Mouse (Mus musculus): Measurements from ENCODE around the gene Tas2r119. TPM values are rescaled to one million over a fixed set of nuclear protein-coding genes. Genes with fewer than 3 reads are reported as not detected.

Tas2r119 gene
- polyA plus RNA-seq, 2 experiments, result not detected

GRCm38 (mm10) chr15:32190436-32190835 lies 13.3 kb downstream of the Tas2r119 start:
- DNase-seq (ENCODE audit: low read depth in 3 of 3, low spot score in 3 of 3), result no peak
- H3K9ac ChIP-seq (replicated peaks), result no peak overlapping the region
- ATAC-seq (ENCODE audit: insufficient read depth), result no peak

GRCm38 (mm10) chr15:32192948-32193347 lies 15.9 kb downstream of the Tas2r119 start:
- DNase-seq (ENCODE audit: low read depth in 3 of 3, low spot score in 3 of 3) (no peak), ATAC-seq (ENCODE audit: insufficient read depth) (no peak)
- no peak overlapping the region for H3K9ac ChIP-seq (replicated peaks)
- H3K4me2 ChIP-seq (ENCODE audit: low read depth), result no peak overlapping the region
- no peaks in the 10 kb centered on the region for H3K27me3 ChIP-seq (ENCODE audit: control insufficient read depth, insufficient read depth, low read length)
- H3K27ac ChIP-seq, result no peak overlapping the region
- no peaks in the 10 kb centered on the region for H3K9me3 ChIP-seq (ENCODE audit: control insufficient read depth, low read length)
- no peaks in the 10 kb centered on the region for H3K36me3 ChIP-seq (replicated peaks; ENCODE audit: control insufficient read depth, insufficient read depth, low read depth)
- no peaks in the 10 kb centered on the region for H3K4me1 ChIP-seq (replicated peaks; ENCODE audit: control insufficient read depth in 2 of 2, insufficient read depth in 2 of 2, low read length in 1 of 2)
- WGBS (ENCODE audit: insufficient replicate concordance), result 50% methylated on average over 1 of the region's 1 CpGs
- TF ChIP-seq EP300 (IDR thresholded peaks at IDR 0.05; ENCODE audit: low read depth) (no peak), CTCF (IDR thresholded peaks at IDR 0.05; ENCODE audit: low read depth) (no peak)
- H3K4me3 ChIP-seq (ENCODE audit: insufficient read depth in 1 of 2, low read depth in 2 of 2, low read length in 2 of 2), result no peak overlapping the region

More at GRCm38 (mm10) chr15:32190436-32190835, 13.3 kb downstream of the Tas2r119 start:
- TF ChIP-seq EP300 (IDR thresholded peaks at IDR 0.05; ENCODE audit: low read depth), result no peak
- TF ChIP-seq CTCF (IDR thresholded peaks at IDR 0.05; ENCODE audit: low read depth), result no peak
- 45% methylated on average over 6 of the region's 6 CpGs for WGBS (ENCODE audit: insufficient replicate concordance)
- no peak overlapping the region for H3K4me3 ChIP-seq (ENCODE audit: insufficient read depth in 1 of 2, low read depth in 2 of 2, low read length in 2 of 2)
- no peak overlapping the region for H3K4me2 ChIP-seq (ENCODE audit: low read depth)
- no peaks in the 10 kb centered on the region for H3K9me3 ChIP-seq (ENCODE audit: control insufficient read depth, low read length)
- H3K4me1 ChIP-seq (replicated peaks; ENCODE audit: control insufficient read depth in 2 of 2, insufficient read depth in 2 of 2, low read length in 1 of 2), result no peaks in the 10 kb centered on the region
- no peak overlapping the region for H3K27ac ChIP-seq
- no peaks in the 10 kb centered on the region for H3K36me3 ChIP-seq (replicated peaks; ENCODE audit: control insufficient read depth, insufficient read depth, low read depth)
- no peaks in the 10 kb centered on the region for H3K27me3 ChIP-seq (ENCODE audit: control insufficient read depth, insufficient read depth, low read length)

- Histone ChIP-seq H3K27ac (no peak overlapping the region), H3K4me3 (ENCODE audit: insufficient read depth in 1 of 2, low read depth in 2 of 2, low read length in 2 of 2) (no peak overlapping the region), H3K36me3 (replicated peaks; ENCODE audit: control insufficient read depth, insufficient read depth, low read depth) (no peaks in the 10 kb centered on the region), H3K27me3 (ENCODE audit: control insufficient read depth, insufficient read depth, low read length) (no peaks in the 10 kb centered on the region), H3K9me3 (ENCODE audit: control insufficient read depth, low read length) (no peaks in the 10 kb centered on the region), H3K9ac (replicated peaks) (no peak overlapping the region), H3K4me1 (replicated peaks; ENCODE audit: control insufficient read depth in 2 of 2, insufficient read depth in 2 of 2, low read length in 1 of 2) (no peaks in the 10 kb centered on the region), H3K4me2 (ENCODE audit: low read depth) (no peak overlapping the region)
- WGBS (ENCODE audit: insufficient replicate concordance), result 75% methylated on average over 9 of the region's 9 CpGs
- DNase-seq (ENCODE audit: low read depth in 3 of 3, low spot score in 3 of 3) (no peak), ATAC-seq (ENCODE audit: insufficient read depth) (no peak)
- TF ChIP-seq EP300 (IDR thresholded peaks at IDR 0.05; ENCODE audit: low read depth) (no peak), CTCF (IDR thresholded peaks at IDR 0.05; ENCODE audit: low read depth) (no peak)
Measured at GRCm38 (mm10) chr15:32198076-32198475, 21.0 kb downstream of the Tas2r119 start.

- H3K36me3 ChIP-seq (replicated peaks; ENCODE audit: control insufficient read depth, insufficient read depth, low read depth), result no peaks in the 10 kb centered on the region
- 56% methylated on average over 5 of the region's 5 CpGs for WGBS (ENCODE audit: insufficient replicate concordance)
- H3K27ac ChIP-seq, result no peak overlapping the region
- H3K4me2 ChIP-seq (ENCODE audit: low read depth), result no peak overlapping the region
- no peak for TF ChIP-seq EP300 (IDR thresholded peaks at IDR 0.05; ENCODE audit: low read depth)
- no peak for TF ChIP-seq CTCF (IDR thresholded peaks at IDR 0.05; ENCODE audit: low read depth)
- H3K9me3 ChIP-seq (ENCODE audit: control insufficient read depth, low read length), result no peaks in the 10 kb centered on the region
- ATAC-seq (ENCODE audit: insufficient read depth), result no peak
- no peak for DNase-seq (ENCODE audit: low read depth in 3 of 3, low spot score in 3 of 3)
- no peaks in the 10 kb centered on the region for H3K4me1 ChIP-seq (replicated peaks; ENCODE audit: control insufficient read depth in 2 of 2, insufficient read depth in 2 of 2, low read length in 1 of 2)
- no peaks in the 10 kb centered on the region for H3K27me3 ChIP-seq (ENCODE audit: control insufficient read depth, insufficient read depth, low read length)
- no peak overlapping the region for H3K4me3 ChIP-seq (ENCODE audit: insufficient read depth in 1 of 2, low read depth in 2 of 2, low read length in 2 of 2)
- no peak overlapping the region for H3K9ac ChIP-seq (replicated peaks)
Measured at GRCm38 (mm10) chr15:32198561-32198960, 21.5 kb downstream of the Tas2r119 start.

- 55% methylated on average over 5 of the region's 5 CpGs for WGBS (ENCODE audit: insufficient replicate concordance)
- H3K9me3 ChIP-seq (ENCODE audit: control insufficient read depth, low read length), result no peaks in the 10 kb centered on the region
- no peaks in the 10 kb centered on the region for H3K27me3 ChIP-seq (ENCODE audit: control insufficient read depth, insufficient read depth, low read length)
- no peak for ATAC-seq (ENCODE audit: insufficient read depth)
- no peak overlapping the region for H3K4me2 ChIP-seq (ENCODE audit: low read depth)
- no peak overlapping the region for H3K4me3 ChIP-seq (ENCODE audit: insufficient read depth in 1 of 2, low read depth in 2 of 2, low read length in 2 of 2)
- H3K4me1 ChIP-seq (replicated peaks; ENCODE audit: control insufficient read depth in 2 of 2, insufficient read depth in 2 of 2, low read length in 1 of 2), result no peaks in the 10 kb centered on the region
- TF ChIP-seq CTCF (IDR thresholded peaks at IDR 0.05; ENCODE audit: low read depth) (no peak), EP300 (IDR thresholded peaks at IDR 0.05; ENCODE audit: low read depth) (no peak)
- no peak overlapping the region for H3K9ac ChIP-seq (replicated peaks)
- no peaks in the 10 kb centered on the region for H3K36me3 ChIP-seq (replicated peaks; ENCODE audit: control insufficient read depth, insufficient read depth, low read depth)
- no peak for DNase-seq (ENCODE audit: low read depth in 3 of 3, low spot score in 3 of 3)
- no peak overlapping the region for H3K27ac ChIP-seq
Measured at GRCm38 (mm10) chr15:32203242-32203641, 26.2 kb downstream of the Tas2r119 start.
